Mouse (Mus musculus): ENCODE results near the gene Syn3.

Gene Syn3

DNA sequence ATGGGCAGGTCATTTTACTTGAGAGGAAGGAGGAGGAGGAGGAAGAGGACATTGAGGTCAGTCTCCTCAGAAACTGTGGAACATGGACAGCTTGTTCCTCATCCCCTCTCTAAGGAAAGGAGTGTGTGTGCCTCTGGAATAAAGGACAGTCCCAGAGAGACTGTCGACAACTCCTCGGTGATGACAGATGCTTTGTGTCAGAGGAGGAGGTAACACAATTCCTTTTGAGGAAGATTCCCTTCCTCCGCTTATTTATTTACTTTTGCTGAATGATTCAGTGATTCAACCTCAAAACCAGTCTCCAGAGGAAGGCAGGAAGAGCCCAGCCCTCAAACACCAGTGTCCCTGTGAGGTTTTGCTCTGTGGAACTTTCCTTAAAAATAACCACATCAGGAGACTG is 228.4 kb downstream of the Syn3 start:
- no peak for DNase-seq

DNA sequence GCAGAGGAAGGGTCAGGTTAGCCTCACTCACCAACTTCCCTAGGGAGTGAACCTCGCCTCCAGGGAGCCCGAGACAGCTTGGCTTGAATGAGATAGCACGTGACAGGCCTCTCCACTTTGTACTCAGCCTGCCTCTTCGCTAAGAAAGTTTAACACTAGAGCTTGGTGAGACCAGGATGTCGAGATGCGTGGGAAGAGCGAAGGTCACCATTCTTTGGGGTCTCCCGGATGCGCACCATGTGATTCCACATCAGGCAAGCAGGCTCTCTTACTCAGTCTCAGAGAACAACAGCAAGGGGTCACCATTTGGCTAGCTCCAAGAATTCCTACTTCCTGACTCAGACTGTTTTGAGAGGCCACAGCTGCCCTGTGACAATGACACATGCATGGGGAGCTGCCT is 234.1 kb downstream of the Syn3 start:
- DNase-seq: peak; percentile 62

- DNase-seq: no peak
Measured at GRCm38 (mm10) chr10:86261725-86262124, 237.0 kb downstream of the Syn3 start.

GRCm38 (mm10) chr10:86258992-86259391 is 239.7 kb downstream of the Syn3 start:
- DNase-seq: peak; percentile 19

GRCm38 (mm10) chr10:86258046-86258445 is 240.7 kb downstream of the Syn3 start:
- no peak for DNase-seq

DNA sequence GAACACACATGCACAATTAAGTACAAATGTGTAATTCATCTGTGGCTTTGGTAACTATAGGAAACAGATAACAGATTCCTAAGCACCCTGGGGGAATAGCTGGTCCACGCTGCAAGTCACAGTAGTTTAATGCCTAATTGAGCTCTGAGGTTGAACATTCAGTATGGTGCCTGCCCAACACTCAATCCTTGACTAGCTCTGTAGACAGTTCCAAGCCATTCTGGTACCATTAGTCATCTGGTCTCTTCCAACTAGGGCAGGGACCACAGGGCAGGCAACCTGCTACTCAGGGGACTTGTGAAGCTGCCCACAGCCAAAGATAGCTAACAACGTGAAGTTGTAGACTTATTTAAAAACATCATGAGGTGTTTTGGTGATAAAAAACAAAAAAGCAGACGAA is 241.7 kb downstream of the Syn3 start:
- DNase-seq: no peak

DNA sequence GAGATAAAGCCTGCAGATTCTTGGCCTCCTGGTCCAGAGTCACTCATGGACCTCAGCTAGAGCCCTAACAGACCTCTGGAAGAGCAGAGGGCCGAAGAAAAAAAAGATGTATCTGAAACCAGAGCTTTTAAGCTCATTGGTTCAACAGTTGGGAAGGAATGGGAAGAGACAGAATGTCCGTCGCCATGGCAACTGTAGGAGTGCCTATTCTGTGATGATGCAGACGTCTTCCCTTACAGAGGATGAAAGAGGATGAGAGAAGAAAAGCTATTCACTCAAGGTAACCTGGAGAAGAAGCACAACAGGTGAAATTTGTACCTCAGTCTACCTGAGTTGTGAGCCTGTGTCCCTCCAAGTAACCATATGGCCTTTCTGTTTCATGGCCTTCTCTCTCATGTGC is 242.5 kb downstream of the Syn3 start:
- DNase-seq: no peak

DNA sequence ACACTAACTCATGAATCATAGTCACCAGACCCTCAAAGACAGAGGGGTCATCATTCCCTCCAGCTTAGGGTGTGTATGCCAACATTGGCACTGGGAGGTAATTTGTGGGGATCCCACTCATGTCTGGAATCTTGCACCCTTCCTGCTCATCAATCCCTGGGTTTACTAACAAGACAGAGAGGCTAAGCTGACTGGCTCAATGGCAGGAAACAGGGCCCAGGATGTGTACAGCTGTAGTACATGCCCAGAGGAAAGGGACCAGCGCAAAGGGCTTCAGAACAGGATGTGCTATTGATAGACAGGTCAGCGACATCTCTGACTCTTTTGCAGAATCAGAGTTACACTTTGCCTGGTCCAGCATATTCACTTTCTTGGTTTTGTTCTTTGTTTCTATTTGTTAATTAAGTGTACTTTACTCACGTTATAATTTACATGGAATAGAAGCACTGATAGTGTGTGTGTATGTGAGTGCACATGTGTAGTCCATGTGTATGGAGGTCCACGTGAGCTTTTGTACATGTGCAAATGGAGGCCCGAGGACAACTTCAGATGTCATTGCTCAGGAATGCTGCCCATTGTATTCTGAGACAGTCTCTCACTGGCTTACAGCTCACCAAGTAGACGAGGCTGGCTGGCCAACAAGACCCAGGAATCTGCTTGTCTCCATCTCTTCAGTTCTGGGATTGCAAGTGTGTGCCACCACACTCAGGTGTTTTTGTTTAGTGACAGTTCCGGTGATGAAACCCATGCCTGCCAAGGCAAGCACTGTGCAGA is 248.4 kb downstream of the Syn3 start:
- no peak for DNase-seq

- no peak for DNase-seq
Measured at GRCm38 (mm10) chr10:86249283-86249682, 249.4 kb downstream of the Syn3 start.

- no peak for DNase-seq
Measured at GRCm38 (mm10) chr10:86248807-86249206, 249.9 kb downstream of the Syn3 start.

- DNase-seq: no peak
Measured at GRCm38 (mm10) chr10:86248131-86248740, 250.5 kb downstream of the Syn3 start.

- DNase-seq: no peak
Measured at GRCm38 (mm10) chr10:86245396-86245795, 253.3 kb downstream of the Syn3 start.

DNA sequence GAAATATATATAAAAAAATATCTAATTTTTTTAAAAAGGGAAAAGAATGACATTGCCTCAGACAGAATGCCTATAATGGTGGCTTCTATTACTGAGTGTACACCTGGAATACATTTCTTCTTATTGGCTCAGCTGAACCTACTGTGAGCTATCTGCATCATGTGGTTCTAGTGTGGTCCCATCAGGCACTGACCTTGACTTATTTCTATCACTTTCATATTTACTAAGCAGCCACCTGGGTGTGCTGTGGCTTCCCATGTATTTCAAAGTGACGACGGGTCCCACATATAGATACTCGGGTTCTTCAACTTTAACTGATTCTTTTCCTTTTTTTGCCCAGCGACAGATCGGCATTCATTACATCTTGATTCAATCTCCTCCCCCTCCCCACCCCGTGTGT is 255.2 kb downstream of the Syn3 start:
- DNase-seq: no peak

DNA sequence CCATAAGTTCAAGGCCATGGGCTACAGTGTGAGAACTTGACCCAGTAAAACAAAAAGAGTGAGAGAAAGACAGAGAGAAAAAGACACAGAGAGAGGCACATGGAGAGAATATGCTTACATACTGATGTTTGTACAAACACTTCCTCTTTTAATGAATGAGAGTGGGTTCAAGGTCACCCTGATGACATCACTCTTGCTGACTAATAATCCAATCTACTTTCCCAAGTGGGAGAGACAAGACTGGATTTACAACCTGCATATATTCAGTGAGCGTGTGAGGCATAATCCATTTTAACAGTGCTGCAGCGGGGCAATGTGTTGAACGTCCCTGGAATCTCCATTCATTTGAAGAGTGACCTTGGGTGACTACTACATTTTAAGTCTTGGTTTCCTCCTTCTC is 256.0 kb downstream of the Syn3 start:
- no peak for DNase-seq

DNA sequence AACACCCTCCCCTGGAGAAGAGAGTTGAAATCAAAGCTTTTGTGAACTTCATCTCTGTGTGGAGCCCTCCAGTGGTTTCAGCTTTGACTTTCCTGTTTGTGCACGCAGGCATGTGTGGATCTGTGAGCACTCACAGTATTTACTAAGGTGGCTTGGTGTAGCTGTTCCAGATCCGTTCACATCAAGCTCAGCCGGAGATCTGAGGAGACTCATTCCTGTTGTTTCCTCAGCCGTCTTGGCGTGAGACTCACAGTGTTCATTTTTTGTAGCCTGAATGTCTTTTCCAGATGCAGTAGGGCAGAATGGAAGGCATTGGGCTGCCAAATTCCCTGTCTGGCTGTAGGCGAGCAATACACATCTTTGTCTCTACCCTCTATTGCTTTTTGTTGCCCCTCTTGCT is 268.7 kb downstream of the Syn3 start:
- DNase-seq: no peak

GRCm38 (mm10) chr10:86225480-86225879 is 273.2 kb downstream of the Syn3 start:
- DNase-seq: no peak

- no peak for DNase-seq
Measured at GRCm38 (mm10) chr10:86218984-86219383, 279.7 kb downstream of the Syn3 start.

- no peak for DNase-seq
Measured at GRCm38 (mm10) chr10:86216836-86217235, 281.9 kb downstream of the Syn3 start.

DNA sequence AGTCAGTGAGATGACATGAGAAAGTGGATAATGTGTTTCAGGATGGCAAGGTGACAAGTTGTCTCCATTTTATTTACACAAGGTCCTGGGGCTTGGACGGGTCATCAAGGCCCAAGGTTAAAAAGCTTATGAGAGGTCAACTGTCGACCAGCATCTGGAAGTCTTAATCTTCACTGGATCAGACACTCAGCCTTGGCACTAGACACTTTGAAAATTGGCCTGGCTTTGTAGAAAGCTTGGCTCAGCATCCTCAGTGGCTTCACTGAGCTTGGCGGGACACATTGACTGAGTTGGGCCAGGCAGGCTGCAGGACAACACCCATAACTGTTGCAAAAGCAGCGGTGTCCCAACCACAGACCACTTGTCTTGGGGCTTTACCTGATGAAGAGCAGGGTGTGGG is 286.6 kb downstream of the Syn3 start:
- peak; percentile 36 for DNase-seq

- DNase-seq: peak; percentile 67
Measured at GRCm38 (mm10) chr10:86203915-86204314, 294.8 kb downstream of the Syn3 start.

DNA sequence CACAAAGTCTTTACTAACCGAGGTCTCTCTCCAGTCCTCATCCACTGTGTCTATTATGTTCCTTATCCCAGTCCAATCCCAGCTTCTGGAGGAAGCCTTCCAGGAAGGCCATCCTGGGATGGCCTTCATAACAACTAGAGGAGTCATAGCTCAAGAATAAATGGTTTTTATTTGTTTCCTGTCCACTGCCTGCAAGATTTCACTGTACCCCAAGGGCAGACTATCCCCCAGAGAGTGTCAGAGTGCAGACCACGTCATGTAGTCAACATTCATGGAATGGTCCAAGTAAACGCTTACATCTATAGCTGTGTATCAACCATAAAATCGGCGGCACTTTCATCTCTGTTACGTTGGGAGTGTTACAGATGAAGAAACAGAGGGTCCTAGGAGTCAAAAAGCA is 295.5 kb downstream of the Syn3 start:
- peak; percentile 41 for DNase-seq

GRCm38 (mm10) chr10:86201826-86202225 is 296.9 kb downstream of the Syn3 start:
- DNase-seq: no peak

- no peak for DNase-seq
Measured at GRCm38 (mm10) chr10:86201006-86201405, 297.7 kb downstream of the Syn3 start.

- no peak for DNase-seq
Measured at GRCm38 (mm10) chr10:86196414-86197025, 302.2 kb downstream of the Syn3 start.

All from kidney, adult 11 months (tissue).